Mouse (Mus musculus): ENCODE data around the gene Trip6.

Trip6 gene

GRCm38 (mm10) chr5:137268131-137268910, 45.9 kb downstream of the Trip6 start:
- no peak for DNase-seq (ENCODE audit: low read depth, low spot score)

GRCm38 (mm10) chr5:137264787-137265186, 49.4 kb downstream of the Trip6 start:
- DNase-seq (ENCODE audit: low read depth, low spot score) = no peak

- DNase-seq (ENCODE audit: low read depth, low spot score) = no peak
Observed at GRCm38 (mm10) chr5:137263897-137264720, 50.1 kb downstream of the Trip6 start.
